Mouse (Mus musculus): Measurements from ENCODE around the gene Fhdc1. TPM values are rescaled to one million over a fixed set of nuclear protein-coding genes. Genes with fewer than 3 reads are reported as not detected.

Gene Fhdc1
- polyA plus RNA-seq, 1 experiment: 0.44 TPM

- no peak overlapping the region for H3K4me3 ChIP-seq (ENCODE audit: insufficient read depth, poor library complexity, severe bottlenecking)
- no peak overlapping the region for H3ac ChIP-seq (ENCODE audit: control insufficient read depth, insufficient read length, low read depth)
- H3K79me3 ChIP-seq (ENCODE audit: low read depth): no peaks in the 10 kb centered on the region
- no peaks in the 10 kb centered on the region for H3K79me2 ChIP-seq (ENCODE audit: control insufficient read depth, insufficient read depth)
- no peak for TF ChIP-seq MYOG (IDR thresholded peaks at IDR 0.05; ENCODE audit: control insufficient read depth, extremely low read depth, insufficient read length)
- no peak for TF ChIP-seq MYOD1 (IDR thresholded peaks at IDR 0.05; ENCODE audit: control insufficient read depth, insufficient read length, low read depth)
- no peak for TF ChIP-seq FOSL1 (IDR thresholded peaks at IDR 0.05; ENCODE audit: insufficient read depth, low read length, poor library complexity, severe bottlenecking)
- no peak for TF ChIP-seq CEBPB (IDR thresholded peaks at IDR 0.05; ENCODE audit: low read depth)
- TF ChIP-seq USF1 (IDR thresholded peaks at IDR 0.05; ENCODE audit: low read depth): no peak
- no peak for TF ChIP-seq MAX (IDR thresholded peaks at IDR 0.05)
- no peak for TF ChIP-seq CTCF (IDR thresholded peaks at IDR 0.05; ENCODE audit: control insufficient read depth, insufficient read depth, insufficient read length)
- no peaks in the 10 kb centered on the region for H3K27me3 ChIP-seq (ENCODE audit: control insufficient read depth, insufficient read depth, insufficient read length)
- no peaks in the 10 kb centered on the region for H3K36me3 ChIP-seq (ENCODE audit: control insufficient read depth, insufficient read depth)
These were observed 40.6 kb downstream of the Fhdc1 start for GRCm38 (mm10) chr3:84439431-84440210.

- Histone ChIP-seq H3K4me3 (ENCODE audit: insufficient read depth, poor library complexity, severe bottlenecking) (no peak overlapping the region), H3K27me3 (ENCODE audit: control insufficient read depth, insufficient read depth, insufficient read length) (no peaks in the 10 kb centered on the region), H3K36me3 (ENCODE audit: control insufficient read depth, insufficient read depth) (no peaks in the 10 kb centered on the region), H3K79me3 (ENCODE audit: low read depth) (no peaks in the 10 kb centered on the region), H3ac (ENCODE audit: control insufficient read depth, insufficient read length, low read depth) (no peak overlapping the region), H3K79me2 (ENCODE audit: control insufficient read depth, insufficient read depth) (no peaks in the 10 kb centered on the region)
- TF ChIP-seq MAX (IDR thresholded peaks at IDR 0.05) (no peak), USF1 (IDR thresholded peaks at IDR 0.05; ENCODE audit: low read depth) (no peak), FOSL1 (IDR thresholded peaks at IDR 0.05; ENCODE audit: insufficient read depth, low read length, poor library complexity, severe bottlenecking) (no peak), MYOG (IDR thresholded peaks at IDR 0.05; ENCODE audit: control insufficient read depth, extremely low read depth, insufficient read length) (no peak), CEBPB (IDR thresholded peaks at IDR 0.05; ENCODE audit: low read depth) (no peak), CTCF (IDR thresholded peaks at IDR 0.05; ENCODE audit: control insufficient read depth, insufficient read depth, insufficient read length) (no peak), MYOD1 (IDR thresholded peaks at IDR 0.05; ENCODE audit: control insufficient read depth, insufficient read length, low read depth) (no peak)
These were observed 41.4 kb downstream of the Fhdc1 start for GRCm38 (mm10) chr3:84438840-84439239.

GRCm38 (mm10) chr3:84438118-84438517 lies 42.1 kb downstream of the Fhdc1 start:
- H3K27me3 ChIP-seq (ENCODE audit: control insufficient read depth, insufficient read depth, insufficient read length): no peaks in the 10 kb centered on the region
- H3K4me3 ChIP-seq (ENCODE audit: insufficient read depth, poor library complexity, severe bottlenecking): no peak overlapping the region
- H3ac ChIP-seq (ENCODE audit: control insufficient read depth, insufficient read length, low read depth): no peak overlapping the region
- TF ChIP-seq MYOD1 (IDR thresholded peaks at IDR 0.05; ENCODE audit: control insufficient read depth, insufficient read length, low read depth) (no peak), FOSL1 (IDR thresholded peaks at IDR 0.05; ENCODE audit: insufficient read depth, low read length, poor library complexity, severe bottlenecking) (no peak), CEBPB (IDR thresholded peaks at IDR 0.05; ENCODE audit: low read depth) (no peak), MYOG (IDR thresholded peaks at IDR 0.05; ENCODE audit: control insufficient read depth, extremely low read depth, insufficient read length) (no peak), MAX (IDR thresholded peaks at IDR 0.05) (no peak), USF1 (IDR thresholded peaks at IDR 0.05; ENCODE audit: low read depth) (no peak)
- H3K79me2 ChIP-seq (ENCODE audit: control insufficient read depth, insufficient read depth): no peaks in the 10 kb centered on the region
- no peaks in the 10 kb centered on the region for H3K36me3 ChIP-seq (ENCODE audit: control insufficient read depth, insufficient read depth)
- H3K79me3 ChIP-seq (ENCODE audit: low read depth): no peaks in the 10 kb centered on the region

GRCm38 (mm10) chr3:84436947-84437346 lies 43.3 kb downstream of the Fhdc1 start:
- no peaks in the 10 kb centered on the region for H3K79me3 ChIP-seq (ENCODE audit: low read depth)
- H3K36me3 ChIP-seq (ENCODE audit: control insufficient read depth, insufficient read depth): no peaks in the 10 kb centered on the region
- no peak for TF ChIP-seq USF1 (IDR thresholded peaks at IDR 0.05; ENCODE audit: low read depth)
- TF ChIP-seq MYOG (IDR thresholded peaks at IDR 0.05; ENCODE audit: control insufficient read depth, extremely low read depth, insufficient read length): no peak
- no peak for TF ChIP-seq CEBPB (IDR thresholded peaks at IDR 0.05; ENCODE audit: low read depth)
- TF ChIP-seq MAX (IDR thresholded peaks at IDR 0.05): no peak
- TF ChIP-seq FOSL1 (IDR thresholded peaks at IDR 0.05; ENCODE audit: insufficient read depth, low read length, poor library complexity, severe bottlenecking): no peak
- no peak for TF ChIP-seq CTCF (IDR thresholded peaks at IDR 0.05; ENCODE audit: control insufficient read depth, insufficient read depth, insufficient read length)
- no peak for TF ChIP-seq MYOD1 (IDR thresholded peaks at IDR 0.05; ENCODE audit: control insufficient read depth, insufficient read length, low read depth)
- H3ac ChIP-seq (ENCODE audit: control insufficient read depth, insufficient read length, low read depth): no peak overlapping the region
- no peaks in the 10 kb centered on the region for H3K79me2 ChIP-seq (ENCODE audit: control insufficient read depth, insufficient read depth)
- H3K27me3 ChIP-seq (ENCODE audit: control insufficient read depth, insufficient read depth, insufficient read length): no peaks in the 10 kb centered on the region
- H3K4me3 ChIP-seq (ENCODE audit: insufficient read depth, poor library complexity, severe bottlenecking): no peak overlapping the region

GRCm38 (mm10) chr3:84435288-84436043 lies 44.8 kb downstream of the Fhdc1 start:
- TF ChIP-seq USF1 (IDR thresholded peaks at IDR 0.05; ENCODE audit: low read depth): no peak
- no peak for TF ChIP-seq MAX (IDR thresholded peaks at IDR 0.05)
- TF ChIP-seq MYOD1 (IDR thresholded peaks at IDR 0.05; ENCODE audit: control insufficient read depth, insufficient read length, low read depth): no peak
- TF ChIP-seq CTCF (IDR thresholded peaks at IDR 0.05; ENCODE audit: control insufficient read depth, insufficient read depth, insufficient read length): no peak
- TF ChIP-seq MYOG (IDR thresholded peaks at IDR 0.05; ENCODE audit: control insufficient read depth, extremely low read depth, insufficient read length): no peak
- TF ChIP-seq CEBPB (IDR thresholded peaks at IDR 0.05; ENCODE audit: low read depth): no peak
- no peak for TF ChIP-seq FOSL1 (IDR thresholded peaks at IDR 0.05; ENCODE audit: insufficient read depth, low read length, poor library complexity, severe bottlenecking)
- no peaks in the 10 kb centered on the region for H3K36me3 ChIP-seq (ENCODE audit: control insufficient read depth, insufficient read depth)

More at GRCm38 (mm10) chr3:84435288-84436043, 44.8 kb downstream of the Fhdc1 start:
- no peak overlapping the region for H3K4me3 ChIP-seq (ENCODE audit: insufficient read depth, poor library complexity, severe bottlenecking)
- H3ac ChIP-seq (ENCODE audit: control insufficient read depth, insufficient read length, low read depth): no peak overlapping the region
- H3K79me2 ChIP-seq (ENCODE audit: control insufficient read depth, insufficient read depth): no peaks in the 10 kb centered on the region
- no peaks in the 10 kb centered on the region for H3K79me3 ChIP-seq (ENCODE audit: low read depth)
- H3K27me3 ChIP-seq (ENCODE audit: control insufficient read depth, insufficient read depth, insufficient read length): no peaks in the 10 kb centered on the region
